Mouse (Mus musculus) megakaryocyte, embryonic 14.5 days (primary cell): ENCODE measurements around the gene Rasgef1b. TPM values are rescaled to one million over a fixed set of nuclear protein-coding genes. Genes with fewer than 3 reads are reported as not detected.
"Not testable (repeated sequence)": the region's sequence is repeated elsewhere in the genome, so short reads cannot be mapped to it uniquely, and the experiment has no call there.

Experiments used
- H3K27me3 ChIP-seq: replicated peaks from 2 replicates; pipeline ENCODE3; 2012; ENCODE audit warnings: inconsistent platforms
- H3K36me3 ChIP-seq: replicated peaks from 2 replicates; pipeline ENCODE3; 2012; ENCODE audit warnings: low read length, inconsistent platforms, mixed read lengths
- H3K4me1 ChIP-seq: 2 replicates; pipeline ENCODE4 v1.6.1; 2012; ENCODE audit warnings: inconsistent platforms
- H3K4me3 ChIP-seq: replicated peaks from 2 replicates; pipeline ENCODE3; 2012; ENCODE audit warnings: moderate library complexity, mild to moderate bottlenecking, inconsistent platforms
- H3K9me3 ChIP-seq: 2 replicates; pipeline ENCODE4 v1.6.1; 2012; ENCODE audit warnings: inconsistent platforms
- FLI1 ChIP-seq: IDR thresholded peaks from 2 replicates; pipeline ENCODE4 v1.6.1; 2012; ENCODE audit warnings: low read length, inconsistent platforms, mixed read lengths
- GATA1 ChIP-seq: IDR thresholded peaks from 3 replicates; pipeline ENCODE4 v1.6.1; 2012; ENCODE audit warnings: mixed read lengths, low read length, inconsistent platforms, borderline replicate concordance
- polyA plus RNA-seq: library from polyadenylated mRNA; stranded (reverse); fragments of >175 nt; gene quantifications from 2 replicates; pipeline ENCODE4 v1.2.3, GENCODE M21; 2012; ENCODE audit warnings: low replicate concordance; ENCODE audit not compliant: insufficient read depth

Rasgef1b gene
- polyA plus RNA-seq, 1 experiment = 2.9 TPM

- Histone ChIP-seq H3K36me3 (peaks cover 99% of the 10 kb centered on the region), H3K27me3 (no peaks in the 10 kb centered on the region), H3K9me3 (no peaks in the 10 kb centered on the region), H3K4me1 (no peaks in the 10 kb centered on the region), H3K4me3 (no peak overlapping the region)
- TF ChIP-seq FLI1 (no peak), GATA1 (no peak)
Observed at GRCm38 (mm10) chr5:99230476-99230875, 498.4 kb downstream of the Rasgef1b start.

DNA sequence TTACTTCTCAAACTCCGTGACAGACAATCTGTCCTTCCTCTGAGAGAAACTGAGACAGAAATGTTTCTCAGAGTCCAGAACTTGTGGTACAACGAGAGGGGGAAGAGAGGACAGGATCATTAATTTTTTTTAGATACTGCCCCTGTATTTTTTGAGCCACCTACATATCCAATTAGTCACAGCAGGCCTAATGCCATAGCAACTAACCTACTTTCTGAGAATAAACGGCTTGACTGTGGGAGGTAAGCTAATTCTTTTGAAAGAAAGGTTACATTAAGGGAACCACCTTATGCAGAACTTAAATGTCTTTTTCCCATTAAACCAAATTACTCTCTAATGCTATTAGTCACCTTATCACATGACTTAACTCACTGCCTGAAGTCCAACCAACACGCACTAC is 501.5 kb downstream of the Rasgef1b start:
- H3K9me3 ChIP-seq = no peaks in the 10 kb centered on the region
- H3K27me3 ChIP-seq = no peaks in the 10 kb centered on the region
- no peak overlapping the region for H3K4me3 ChIP-seq
- no peaks in the 10 kb centered on the region for H3K4me1 ChIP-seq
- peaks cover 97% of the 10 kb centered on the region for H3K36me3 ChIP-seq
- TF ChIP-seq FLI1 (no peak), GATA1 (no peak)

- Histone ChIP-seq H3K36me3 (peaks cover 97% of the 10 kb centered on the region), H3K4me3 (no peak overlapping the region)
- TF ChIP-seq FLI1 (no peak), GATA1 (no peak)
Observed at GRCm38 (mm10) chr5:99224571-99225011, 504.3 kb downstream of the Rasgef1b start.

GRCm38 (mm10) chr5:99223869-99224498 is 504.9 kb downstream of the Rasgef1b start:
- no peaks in the 10 kb centered on the region for H3K27me3 ChIP-seq
- H3K4me3 ChIP-seq = no peak overlapping the region
- peaks cover 11% of the 10 kb centered on the region for H3K9me3 ChIP-seq
- peaks cover 97% of the 10 kb centered on the region for H3K36me3 ChIP-seq
- no peaks in the 10 kb centered on the region for H3K4me1 ChIP-seq
- TF ChIP-seq GATA1 (no peak), FLI1 (no peak)

More at GRCm38 (mm10) chr5:99224571-99225011, 504.3 kb downstream of the Rasgef1b start:
- Histone ChIP-seq H3K27me3 (no peaks in the 10 kb centered on the region), H3K9me3 (peaks cover 11% of the 10 kb centered on the region), H3K4me1 (no peaks in the 10 kb centered on the region)

DNA sequence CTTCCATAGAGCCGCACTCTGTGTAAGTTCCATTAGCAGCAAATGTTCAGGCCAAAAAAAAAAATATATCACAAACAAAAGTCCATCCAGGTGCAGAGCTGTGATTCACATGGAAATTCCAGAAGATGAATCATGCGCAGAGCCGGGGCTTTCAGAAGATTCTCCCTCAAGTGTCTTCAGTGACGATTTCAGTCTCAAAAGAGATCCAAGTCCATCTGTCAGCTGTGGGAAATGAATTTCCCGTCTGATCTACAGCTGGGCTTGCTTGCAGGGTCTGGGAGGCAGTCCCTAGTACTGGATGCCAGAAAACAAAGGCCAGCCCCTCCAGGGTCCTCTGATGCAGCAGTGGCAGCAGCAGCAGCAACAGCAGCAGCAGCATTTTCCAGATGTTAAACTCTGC is 510.5 kb downstream of the Rasgef1b start:
- peaks cover 73% of the 10 kb centered on the region for H3K36me3 ChIP-seq
- TF ChIP-seq GATA1 = no peak
- TF ChIP-seq FLI1 = no peak
- H3K9me3 ChIP-seq = peaks cover 13% of the 10 kb centered on the region
- no peak overlapping the region for H3K4me3 ChIP-seq
- H3K27me3 ChIP-seq = no peaks in the 10 kb centered on the region
- H3K4me1 ChIP-seq = no peaks in the 10 kb centered on the region

- not testable (repeated sequence) for H3K4me1 ChIP-seq
Observed at GRCm38 (mm10) chr5:99216588-99217152, 512.2 kb downstream of the Rasgef1b start.

GRCm38 (mm10) chr5:99215207-99216157 is 513.4 kb downstream of the Rasgef1b start:
- TF ChIP-seq FLI1 (no peak), GATA1 (no peak)

More at GRCm38 (mm10) chr5:99216588-99217152, 512.2 kb downstream of the Rasgef1b start:
- peaks cover 56% of the 10 kb centered on the region for H3K36me3 ChIP-seq
- H3K4me3 ChIP-seq, H3K27me3 ChIP-seq: not testable (repeated sequence)
- peaks cover 13% of the 10 kb centered on the region for H3K9me3 ChIP-seq

GRCm38 (mm10) chr5:99214400-99214799 is 514.5 kb downstream of the Rasgef1b start:
- no peaks in the 10 kb centered on the region for H3K27me3 ChIP-seq
- TF ChIP-seq FLI1 (no peak), GATA1 (no peak)
- no peaks in the 10 kb centered on the region for H3K4me1 ChIP-seq
- H3K4me3 ChIP-seq = no peak overlapping the region
- peaks cover 3% of the 10 kb centered on the region; the same call in 1 of the 2 replicates for H3K9me3 ChIP-seq
- peaks cover 33% of the 10 kb centered on the region for H3K36me3 ChIP-seq

More at GRCm38 (mm10) chr5:99215207-99216157, 513.4 kb downstream of the Rasgef1b start:
- Histone ChIP-seq H3K27me3 (no peaks in the 10 kb centered on the region), H3K4me1 (no peaks in the 10 kb centered on the region), H3K9me3 (peaks cover 3% of the 10 kb centered on the region; the same call in 1 of the 2 replicates), H3K4me3 (no peak overlapping the region), H3K36me3 (peaks cover 44% of the 10 kb centered on the region)

DNA sequence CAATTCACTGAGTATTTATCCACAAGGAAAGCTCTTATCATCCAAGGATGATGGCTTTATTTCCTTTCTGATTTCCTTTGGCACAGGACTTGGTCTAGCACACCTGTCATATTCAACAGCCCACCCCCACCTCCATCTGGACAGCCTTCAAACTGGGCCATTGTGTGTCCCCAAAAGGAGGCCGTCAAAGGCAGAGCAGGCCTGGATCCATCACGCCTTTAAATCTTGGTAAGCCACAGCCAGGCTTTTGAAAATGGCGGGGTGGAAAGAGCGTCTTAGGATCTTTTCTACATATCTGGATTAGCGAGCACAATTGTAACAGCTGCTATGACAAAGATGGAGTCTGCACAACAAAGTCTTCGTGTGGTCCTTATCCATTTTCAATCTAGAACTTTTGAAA is 515.7 kb downstream of the Rasgef1b start:
- Histone ChIP-seq H3K36me3 (peaks cover 22% of the 10 kb centered on the region), H3K4me3 (no peak overlapping the region), H3K4me1 (no peaks in the 10 kb centered on the region), H3K9me3 (peaks cover 3% of the 10 kb centered on the region; the same call in 1 of the 2 replicates), H3K27me3 (peaks cover 2% of the 10 kb centered on the region)
- TF ChIP-seq GATA1 (no peak), FLI1 (no peak)
